Mouse (Mus musculus): ENCODE data around the gene Tomm40l. TPM values are rescaled to one million over a fixed set of nuclear protein-coding genes. Genes with fewer than 3 reads are reported as not detected.
A peak's percentile ranks its signal among the peaks of the same experiment; 100 is the strongest.
"Not testable (repeated sequence)": the region's sequence is repeated elsewhere in the genome, so short reads cannot be mapped to it uniquely, and the experiment has no call there.

Tomm40l gene
- polyA plus RNA-seq, 1 experiment = 6.5 TPM

- TF ChIP-seq POLR2A (IDR thresholded peaks at IDR 0.05; ENCODE audit: control insufficient read depth, low read depth, low read length) (no peak), CTCF (IDR thresholded peaks at IDR 0.05; ENCODE audit: control insufficient read depth, insufficient read depth, insufficient replicate concordance, low read depth, low read length) (no peak)
- peaks cover 16% of the 10 kb centered on the region for H3K4me1 ChIP-seq (ENCODE audit: control insufficient read depth, insufficient read depth, low read length)
- no peak overlapping the region for H3K27ac ChIP-seq (ENCODE audit: control insufficient read depth, insufficient read depth, low read depth, low read length)
- H3K4me3 ChIP-seq (ENCODE audit: control insufficient read depth, low read depth, low read length) = no peak overlapping the region
- H3K27me3 ChIP-seq (ENCODE audit: control insufficient read depth, insufficient read depth, low read length) = no peaks in the 10 kb centered on the region
- no peaks in the 10 kb centered on the region for H3K36me3 ChIP-seq (ENCODE audit: control insufficient read depth, insufficient read depth, low read length)
Observed at GRCm38 (mm10) chr1:171248386-171249226, 26.3 kb upstream of the Tomm40l start.

DNA sequence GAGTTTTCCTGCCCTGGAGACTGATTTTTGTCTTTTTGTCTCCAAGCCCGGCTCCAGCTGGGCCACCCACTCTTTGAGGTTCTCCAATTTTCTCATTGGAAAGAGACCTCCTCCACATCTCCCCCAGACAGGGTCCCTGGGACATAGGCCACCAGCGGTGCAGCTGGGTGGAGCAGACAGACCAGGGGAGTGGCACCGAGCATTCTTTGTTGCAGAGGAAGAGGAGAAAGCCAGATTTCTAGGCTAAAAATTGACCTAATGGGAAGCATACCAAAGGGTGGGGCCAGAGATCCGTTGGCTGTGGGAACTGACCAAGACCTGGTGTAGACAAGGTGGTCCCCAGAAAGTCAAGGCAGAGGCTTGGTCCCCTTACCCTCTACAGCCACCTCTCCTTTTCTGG lies 25.6 kb upstream of the Tomm40l start:
- Histone ChIP-seq H3K36me3 (ENCODE audit: control insufficient read depth, insufficient read depth, low read length) (no peaks in the 10 kb centered on the region), H3K4me1 (ENCODE audit: control insufficient read depth, insufficient read depth, low read length) (peaks cover 16% of the 10 kb centered on the region), H3K27me3 (ENCODE audit: control insufficient read depth, insufficient read depth, low read length) (no peaks in the 10 kb centered on the region), H3K4me3 (ENCODE audit: control insufficient read depth, low read depth, low read length) (no peak overlapping the region), H3K27ac (ENCODE audit: control insufficient read depth, insufficient read depth, low read depth, low read length) (no peak overlapping the region)
- no peak for TF ChIP-seq POLR2A (IDR thresholded peaks at IDR 0.05; ENCODE audit: control insufficient read depth, low read depth, low read length)
- no peak for TF ChIP-seq CTCF (IDR thresholded peaks at IDR 0.05; ENCODE audit: control insufficient read depth, insufficient read depth, insufficient replicate concordance, low read depth, low read length)

DNA sequence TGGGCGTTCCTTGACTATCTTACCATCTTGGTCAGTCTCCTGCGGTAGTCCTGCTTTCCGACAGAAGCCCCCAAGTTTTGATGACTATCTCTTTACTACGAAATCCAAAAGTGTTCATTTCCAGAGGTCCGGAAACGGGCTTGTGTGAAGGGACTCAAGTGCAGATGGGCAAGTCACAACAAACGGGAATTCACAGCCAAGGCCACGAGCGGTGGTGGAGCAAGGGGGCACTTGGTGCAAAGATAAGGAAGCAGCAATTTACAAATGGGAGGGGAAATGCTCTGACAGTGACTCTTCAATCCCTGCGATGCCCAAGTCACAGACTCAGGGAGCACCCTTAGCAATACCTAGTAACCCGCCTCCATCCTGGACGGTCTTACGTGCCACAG lies 25.1 kb upstream of the Tomm40l start:
- H3K36me3 ChIP-seq (ENCODE audit: control insufficient read depth, insufficient read depth, low read length) = no peaks in the 10 kb centered on the region
- H3K27me3 ChIP-seq (ENCODE audit: control insufficient read depth, insufficient read depth, low read length) = no peaks in the 10 kb centered on the region
- peak overlapping the region; percentile 64 for H3K27ac ChIP-seq (ENCODE audit: control insufficient read depth, insufficient read depth, low read depth, low read length)
- TF ChIP-seq CTCF (IDR thresholded peaks at IDR 0.05; ENCODE audit: control insufficient read depth, insufficient read depth, insufficient replicate concordance, low read depth, low read length) (no peak), POLR2A (IDR thresholded peaks at IDR 0.05; ENCODE audit: control insufficient read depth, low read depth, low read length) (no peak)
- H3K4me3 ChIP-seq (ENCODE audit: control insufficient read depth, low read depth, low read length) = peak overlapping the region; percentile 95
- H3K4me1 ChIP-seq (ENCODE audit: control insufficient read depth, insufficient read depth, low read length) = peaks cover 16% of the 10 kb centered on the region

DNA sequence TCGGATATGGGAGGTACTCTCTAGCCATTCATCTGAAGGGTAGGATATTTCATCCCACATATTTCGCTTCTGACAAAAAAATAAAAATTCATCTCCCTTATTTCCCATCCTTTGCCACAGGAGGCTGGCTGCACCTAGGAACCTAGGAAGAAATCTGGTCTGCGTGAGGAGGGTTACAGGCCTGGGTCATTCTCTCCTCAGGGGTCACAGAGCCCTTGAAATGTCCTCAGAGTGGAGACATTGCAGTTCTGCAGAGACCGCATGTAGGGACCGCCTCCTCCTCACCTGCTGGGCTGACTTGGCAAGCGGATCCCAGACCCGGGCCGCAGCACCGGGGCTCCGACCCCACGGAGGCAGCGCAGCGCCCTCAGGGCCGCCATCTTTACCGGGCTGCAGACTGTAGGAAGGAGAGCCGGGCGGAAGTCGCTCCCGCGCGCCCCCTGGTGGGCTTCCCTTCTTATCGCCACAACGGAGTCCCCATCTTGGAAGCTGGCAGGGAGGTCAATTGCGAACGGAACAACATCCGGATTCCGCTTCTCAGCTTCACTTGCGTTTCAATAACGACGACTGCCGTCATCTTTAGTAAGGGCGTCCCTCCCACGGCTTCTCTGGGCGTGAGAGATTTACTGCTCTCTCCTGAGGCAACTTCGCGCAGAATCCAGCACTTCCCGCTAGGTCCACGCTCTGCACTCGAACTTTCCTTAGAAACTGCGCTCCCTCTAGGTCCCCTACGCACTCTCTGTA lies 24.6 kb upstream of the Tomm40l start:
- Histone ChIP-seq H3K4me3 (ENCODE audit: control insufficient read depth, low read depth, low read length) (peak overlapping the region; percentile 95), H3K27ac (ENCODE audit: control insufficient read depth, insufficient read depth, low read depth, low read length) (peak overlapping the region; percentile 88), H3K36me3 (ENCODE audit: control insufficient read depth, insufficient read depth, low read length) (no peaks in the 10 kb centered on the region), H3K4me1 (ENCODE audit: control insufficient read depth, insufficient read depth, low read length) (peaks cover 16% of the 10 kb centered on the region), H3K27me3 (ENCODE audit: control insufficient read depth, insufficient read depth, low read length) (no peaks in the 10 kb centered on the region)
- TF ChIP-seq POLR2A (IDR thresholded peaks at IDR 0.05; ENCODE audit: control insufficient read depth, low read depth, low read length) (peak; percentile 84), CTCF (IDR thresholded peaks at IDR 0.05; ENCODE audit: control insufficient read depth, insufficient read depth, insufficient replicate concordance, low read depth, low read length) (peak; percentile 74; the same call in 1 of the 2 replicates)

DNA sequence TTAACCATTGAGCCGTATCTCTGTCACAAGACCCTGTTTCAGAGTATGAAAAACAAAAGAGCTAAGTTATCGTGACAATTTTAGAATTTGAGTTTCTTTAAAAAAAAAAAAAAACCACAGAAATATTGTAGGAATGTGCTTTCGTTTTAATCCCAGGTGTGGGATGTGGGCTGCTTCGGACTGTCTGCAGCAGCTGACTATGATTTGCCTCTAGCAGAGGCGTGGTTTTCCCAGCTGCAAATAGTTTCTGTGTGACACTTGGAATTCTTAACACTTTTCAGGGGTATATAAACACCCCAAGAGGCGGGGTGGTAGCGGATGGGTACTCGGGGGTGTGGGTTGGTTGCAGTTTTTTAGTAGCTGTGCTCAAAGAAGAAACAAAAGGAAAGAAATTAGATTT lies 23.0 kb upstream of the Tomm40l start:
- Histone ChIP-seq H3K4me1 (ENCODE audit: control insufficient read depth, insufficient read depth, low read length) (peaks cover 6% of the 10 kb centered on the region), H3K27ac (ENCODE audit: control insufficient read depth, insufficient read depth, low read depth, low read length) (no peak overlapping the region), H3K27me3 (ENCODE audit: control insufficient read depth, insufficient read depth, low read length) (no peaks in the 10 kb centered on the region), H3K36me3 (ENCODE audit: control insufficient read depth, insufficient read depth, low read length) (no peaks in the 10 kb centered on the region), H3K4me3 (ENCODE audit: control insufficient read depth, low read depth, low read length) (no peak overlapping the region)
- TF ChIP-seq POLR2A (IDR thresholded peaks at IDR 0.05; ENCODE audit: control insufficient read depth, low read depth, low read length) = no peak
- TF ChIP-seq CTCF (IDR thresholded peaks at IDR 0.05; ENCODE audit: control insufficient read depth, insufficient read depth, insufficient replicate concordance, low read depth, low read length) = no peak

GRCm38 (mm10) chr1:171241952-171242351 lies 19.6 kb upstream of the Tomm40l start:
- H3K4me1 ChIP-seq (ENCODE audit: control insufficient read depth, insufficient read depth, low read length); H3K4me3 ChIP-seq (ENCODE audit: control insufficient read depth, low read depth, low read length); H3K36me3 ChIP-seq (ENCODE audit: control insufficient read depth, insufficient read depth, low read length); H3K27me3 ChIP-seq (ENCODE audit: control insufficient read depth, insufficient read depth, low read length); H3K27ac ChIP-seq (ENCODE audit: control insufficient read depth, insufficient read depth, low read depth, low read length): not testable (repeated sequence)

GRCm38 (mm10) chr1:171240911-171241310 lies 18.6 kb upstream of the Tomm40l start:
- no peak overlapping the region for H3K4me3 ChIP-seq (ENCODE audit: control insufficient read depth, low read depth, low read length)
- H3K36me3 ChIP-seq (ENCODE audit: control insufficient read depth, insufficient read depth, low read length) = peaks cover 6% of the 10 kb centered on the region
- H3K27ac ChIP-seq (ENCODE audit: control insufficient read depth, insufficient read depth, low read depth, low read length) = peak overlapping the region; percentile 21; the same call in 1 of the 2 replicates
- no peaks in the 10 kb centered on the region; the same call in 1 of the 2 replicates for H3K4me1 ChIP-seq (ENCODE audit: control insufficient read depth, insufficient read depth, low read length)
- H3K27me3 ChIP-seq (ENCODE audit: control insufficient read depth, insufficient read depth, low read length) = no peaks in the 10 kb centered on the region
- TF ChIP-seq POLR2A (IDR thresholded peaks at IDR 0.05; ENCODE audit: control insufficient read depth, low read depth, low read length) (no peak), CTCF (IDR thresholded peaks at IDR 0.05; ENCODE audit: control insufficient read depth, insufficient read depth, insufficient replicate concordance, low read depth, low read length) (no peak)
